Mouse (Mus musculus): Measurements from ENCODE around the gene Gm5142. TPM values are rescaled to one million over a fixed set of nuclear protein-coding genes. Genes with fewer than 3 reads are reported as not detected.

Gene Gm5142
- polyA plus RNA-seq, 1 experiment from 2014 or later: not detected

DNA sequence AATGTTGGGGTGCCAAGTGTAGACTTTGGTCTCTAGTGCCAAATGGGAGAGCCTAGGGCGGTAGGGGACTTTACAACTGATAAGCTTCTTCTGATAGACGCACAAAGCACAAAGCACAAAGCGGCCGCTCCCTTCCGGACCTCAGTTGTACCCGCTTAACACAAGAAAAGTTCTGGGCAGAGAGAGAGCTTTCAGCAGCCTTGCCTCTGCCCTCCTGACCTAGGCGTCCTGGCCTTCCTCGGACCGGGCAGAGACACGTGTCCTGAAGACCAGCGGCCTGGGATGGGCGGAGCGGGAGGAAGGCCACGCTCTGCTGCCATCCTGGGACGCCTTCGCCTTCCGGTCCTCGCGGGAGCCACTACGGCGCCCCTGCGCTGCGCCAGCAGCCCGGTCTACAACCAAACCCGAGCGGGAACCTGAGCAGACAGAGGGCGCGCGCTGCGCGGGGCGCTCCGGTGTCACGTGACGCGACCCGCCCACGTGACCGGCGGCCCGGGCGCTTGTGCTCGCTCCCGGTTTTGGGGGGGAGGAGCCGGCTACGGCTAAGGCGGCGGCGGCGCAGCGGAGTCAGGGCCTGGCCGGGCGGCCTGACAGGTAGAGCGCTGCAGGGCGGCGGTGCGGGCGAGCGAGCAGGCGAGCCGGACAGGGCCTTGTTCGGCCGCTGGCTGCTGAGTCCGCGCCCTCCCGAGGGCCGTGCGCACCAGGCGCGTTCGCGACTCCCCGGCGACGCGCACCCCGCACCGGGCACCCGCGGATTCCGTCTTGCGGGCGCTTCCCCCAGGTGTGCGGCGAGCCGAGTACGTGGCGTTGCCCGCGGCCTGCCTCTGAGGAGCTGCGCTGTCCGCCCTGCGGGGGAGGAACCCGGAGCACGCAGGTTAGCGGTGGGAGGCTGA, 22.4 kb upstream of the Gm5142 start, which contains the start of gene Rcbtb1:
Gene Rcbtb1 (plus strand): TSS at position 499 of the 893 bp plus-strand sequence.
- peak within 1 kb of the TSS; percentile 97 for H3K9ac ChIP-seq (ENCODE audit: low read length)
- H3K4me3 ChIP-seq (ENCODE audit: low read depth, low read length): peak within 1 kb of the TSS; percentile 84
- ATAC-seq (peak; percentile 96), DNase-seq (ENCODE audit: low spot score) (peak; percentile 97)
- under 1% methylated on average over 96 of the region's 96 CpGs for WGBS
- peak within 1 kb of the TSS; percentile 98 for H3K27ac ChIP-seq (ENCODE audit: low read depth, low read length)
- H3K36me3 ChIP-seq (ENCODE audit: control insufficient read depth, insufficient read depth, low read length): no peaks in the 10 kb centered on the region
- H3K27me3 ChIP-seq (replicated peaks; ENCODE audit: control insufficient read depth, insufficient read depth, low read length): no peaks in the 10 kb centered on the region
- H3K9me3 ChIP-seq (replicated peaks; ENCODE audit: control insufficient read depth, low read length): no peaks in the 10 kb centered on the region; the same call in 1 of the 2 replicates
- peaks cover 36% of the 10 kb centered on the region for H3K4me1 ChIP-seq (ENCODE audit: control insufficient read depth, insufficient read depth, low read length)
- H3K4me2 ChIP-seq (ENCODE audit: low read length): peak within 1 kb of the TSS; percentile 87

DNA sequence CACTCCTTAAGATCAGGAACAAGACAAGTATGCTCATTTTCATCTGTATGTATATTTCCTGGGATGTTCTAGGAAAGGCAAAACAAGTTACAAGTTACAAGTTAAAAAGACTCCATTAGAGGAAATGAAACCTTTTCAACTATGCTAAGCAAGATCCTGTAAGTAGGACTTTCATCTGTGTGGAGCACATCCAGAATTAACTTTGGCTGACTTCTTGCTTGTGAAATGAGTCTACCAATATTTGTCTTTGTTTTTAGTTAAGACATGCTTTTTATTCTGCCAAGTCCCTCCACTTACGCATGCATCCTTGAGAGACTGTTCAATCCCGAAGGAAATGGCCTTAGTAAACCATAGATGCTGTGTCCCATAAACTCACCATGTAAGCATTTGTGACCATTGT, 7.6 kb upstream of the Gm5142 start:
- H3K9ac ChIP-seq (ENCODE audit: low read length): no peak overlapping the region
- H3K27ac ChIP-seq (ENCODE audit: low read depth, low read length): no peak overlapping the region
- no peaks in the 10 kb centered on the region for H3K9me3 ChIP-seq (replicated peaks; ENCODE audit: control insufficient read depth, low read length)
- H3K4me3 ChIP-seq (ENCODE audit: low read depth, low read length): no peak overlapping the region
- no peak overlapping the region for H3K4me2 ChIP-seq (ENCODE audit: low read length)
- WGBS: 87% methylated on average over 2 of the region's 2 CpGs
- H3K27me3 ChIP-seq (replicated peaks; ENCODE audit: control insufficient read depth, insufficient read depth, low read length): no peaks in the 10 kb centered on the region
- H3K36me3 ChIP-seq (ENCODE audit: control insufficient read depth, insufficient read depth, low read length): no peaks in the 10 kb centered on the region
- ATAC-seq (no peak), DNase-seq (ENCODE audit: low spot score) (no peak)
- H3K4me1 ChIP-seq (ENCODE audit: control insufficient read depth, insufficient read depth, low read length): no peaks in the 10 kb centered on the region

DNA sequence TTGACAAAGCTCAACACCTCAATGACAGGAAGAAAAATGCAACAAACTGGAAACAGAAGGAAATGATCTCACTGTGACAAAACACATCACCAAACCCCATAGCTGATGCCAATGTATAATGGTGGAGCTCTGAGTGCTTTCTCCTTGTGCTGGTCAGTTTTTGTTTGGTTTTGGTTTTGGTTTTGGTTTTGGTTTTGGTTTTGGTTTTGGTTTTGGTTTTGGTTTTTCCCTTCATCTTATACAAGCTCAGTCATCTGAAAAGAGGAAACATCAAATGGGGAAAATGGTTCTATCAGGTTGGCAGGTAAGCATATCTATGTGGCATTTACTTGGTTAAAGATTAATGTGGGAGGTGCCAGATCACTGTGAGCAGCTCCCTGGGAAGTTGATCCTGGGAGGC, 7.0 kb upstream of the Gm5142 start:
- Histone ChIP-seq H3K36me3 (ENCODE audit: control insufficient read depth, insufficient read depth, low read length) (no peaks in the 10 kb centered on the region), H3K4me2 (ENCODE audit: low read length) (no peak overlapping the region), H3K9ac (ENCODE audit: low read length) (no peak overlapping the region), H3K4me3 (ENCODE audit: low read depth, low read length) (no peak overlapping the region), H3K4me1 (ENCODE audit: control insufficient read depth, insufficient read depth, low read length) (no peaks in the 10 kb centered on the region), H3K27me3 (replicated peaks; ENCODE audit: control insufficient read depth, insufficient read depth, low read length) (no peaks in the 10 kb centered on the region), H3K27ac (ENCODE audit: low read depth, low read length) (no peak overlapping the region), H3K9me3 (replicated peaks; ENCODE audit: control insufficient read depth, low read length) (no peaks in the 10 kb centered on the region)
- no peak for DNase-seq (ENCODE audit: low spot score)
- ATAC-seq: no peak

- H3K36me3 ChIP-seq (ENCODE audit: control insufficient read depth, insufficient read depth, low read length): no peaks in the 10 kb centered on the region
- WGBS: 80% methylated on average over 2 of the region's 2 CpGs
Observed at GRCm38 (mm10) chr14:59182732-59183131, 4.2 kb upstream of the Gm5142 start.

GRCm38 (mm10) chr14:59157016-59157698, 21.4 kb downstream of the Gm5142 start:
- Histone ChIP-seq H3K4me1 (ENCODE audit: control insufficient read depth, insufficient read depth, low read length) (no peaks in the 10 kb centered on the region), H3K4me3 (ENCODE audit: low read depth, low read length) (no peak overlapping the region), H3K27ac (ENCODE audit: low read depth, low read length) (no peak overlapping the region), H3K4me2 (ENCODE audit: low read length) (no peak overlapping the region), H3K27me3 (replicated peaks; ENCODE audit: control insufficient read depth, insufficient read depth, low read length) (no peaks in the 10 kb centered on the region), H3K36me3 (ENCODE audit: control insufficient read depth, insufficient read depth, low read length) (no peaks in the 10 kb centered on the region), H3K9ac (ENCODE audit: low read length) (no peak overlapping the region), H3K9me3 (replicated peaks; ENCODE audit: control insufficient read depth, low read length) (no peaks in the 10 kb centered on the region)
- no peak for DNase-seq (ENCODE audit: low spot score)
- 82% methylated on average over 3 of the region's 3 CpGs for WGBS
- ATAC-seq: no peak

More at GRCm38 (mm10) chr14:59182732-59183131, 4.2 kb upstream of the Gm5142 start:
- no peak overlapping the region for H3K4me2 ChIP-seq (ENCODE audit: low read length)
- H3K27me3 ChIP-seq (replicated peaks; ENCODE audit: control insufficient read depth, insufficient read depth, low read length): no peaks in the 10 kb centered on the region
- no peak overlapping the region for H3K27ac ChIP-seq (ENCODE audit: low read depth, low read length)
- ATAC-seq (no peak), DNase-seq (ENCODE audit: low spot score) (no peak)
- H3K9ac ChIP-seq (ENCODE audit: low read length): no peak overlapping the region
- no peak overlapping the region for H3K4me3 ChIP-seq (ENCODE audit: low read depth, low read length)
- no peaks in the 10 kb centered on the region for H3K4me1 ChIP-seq (ENCODE audit: control insufficient read depth, insufficient read depth, low read length)
- no peaks in the 10 kb centered on the region for H3K9me3 ChIP-seq (replicated peaks; ENCODE audit: control insufficient read depth, low read length)

- 88% methylated on average over 2 of the region's 2 CpGs for WGBS
- peak; percentile 45 for DNase-seq (ENCODE audit: low spot score)
Observed at GRCm38 (mm10) chr14:59155589-59155988, 23.0 kb downstream of the Gm5142 start.

GRCm38 (mm10) chr14:59142793-59143192, 35.8 kb downstream of the Gm5142 start, which contains the start of gene 1700129C05Rik:
TSS of gene 1700129C05Rik (minus strand) at chr14:59142893.
- WGBS: 96% methylated on average over 4 of the region's 4 CpGs
- Histone ChIP-seq H3K4me1 (ENCODE audit: control insufficient read depth, insufficient read depth, low read length) (no peaks in the 10 kb centered on the region), H3K4me2 (ENCODE audit: low read length) (no peak within 1 kb of the TSS), H3K27me3 (replicated peaks; ENCODE audit: control insufficient read depth, insufficient read depth, low read length) (no peaks in the 10 kb centered on the region), H3K9me3 (replicated peaks; ENCODE audit: control insufficient read depth, low read length) (no peaks in the 10 kb centered on the region), H3K36me3 (ENCODE audit: control insufficient read depth, insufficient read depth, low read length) (no peaks in the 10 kb centered on the region), H3K27ac (ENCODE audit: low read depth, low read length) (no peak within 1 kb of the TSS), H3K4me3 (ENCODE audit: low read depth, low read length) (no peak within 1 kb of the TSS), H3K9ac (ENCODE audit: low read length) (no peak within 1 kb of the TSS)
- DNase-seq (ENCODE audit: low spot score) (no peak), ATAC-seq (no peak)

More at GRCm38 (mm10) chr14:59155589-59155988, 23.0 kb downstream of the Gm5142 start:
- ATAC-seq: no peak
- no peak overlapping the region for H3K4me2 ChIP-seq (ENCODE audit: low read length)
- no peaks in the 10 kb centered on the region for H3K4me1 ChIP-seq (ENCODE audit: control insufficient read depth, insufficient read depth, low read length)
- H3K27me3 ChIP-seq (replicated peaks; ENCODE audit: control insufficient read depth, insufficient read depth, low read length): no peaks in the 10 kb centered on the region
- no peak overlapping the region for H3K27ac ChIP-seq (ENCODE audit: low read depth, low read length)
- no peaks in the 10 kb centered on the region for H3K36me3 ChIP-seq (ENCODE audit: control insufficient read depth, insufficient read depth, low read length)
- no peak overlapping the region for H3K4me3 ChIP-seq (ENCODE audit: low read depth, low read length)
- no peaks in the 10 kb centered on the region for H3K9me3 ChIP-seq (replicated peaks; ENCODE audit: control insufficient read depth, low read length)
- no peak overlapping the region for H3K9ac ChIP-seq (ENCODE audit: low read length)

DNA sequence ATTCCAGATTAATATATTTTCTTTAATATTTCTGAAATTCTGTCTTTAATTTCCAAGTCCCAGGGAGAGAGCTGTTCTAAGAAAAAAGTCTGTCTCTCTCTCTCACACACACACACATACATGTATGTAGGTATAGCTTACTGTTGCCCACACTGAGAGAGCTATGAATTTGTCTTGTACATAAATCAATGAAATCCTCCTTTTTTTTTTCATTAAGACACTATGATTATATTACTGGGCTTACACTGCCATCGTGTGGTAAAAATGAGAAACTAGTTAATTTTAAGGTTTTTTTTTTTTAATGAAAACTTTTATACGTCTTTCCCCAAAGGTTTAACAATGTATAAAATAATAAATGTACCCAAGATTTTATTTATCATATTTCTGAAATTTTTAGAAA, 64.3 kb downstream of the Gm5142 start:
- Histone ChIP-seq H3K4me2 (ENCODE audit: low read length) (no peak overlapping the region), H3K9ac (ENCODE audit: low read length) (no peak overlapping the region), H3K27ac (ENCODE audit: low read depth, low read length) (no peak overlapping the region), H3K9me3 (replicated peaks; ENCODE audit: control insufficient read depth, low read length) (no peaks in the 10 kb centered on the region), H3K4me1 (ENCODE audit: control insufficient read depth, insufficient read depth, low read length) (no peaks in the 10 kb centered on the region), H3K36me3 (ENCODE audit: control insufficient read depth, insufficient read depth, low read length) (no peaks in the 10 kb centered on the region), H3K27me3 (replicated peaks; ENCODE audit: control insufficient read depth, insufficient read depth, low read length) (no peaks in the 10 kb centered on the region), H3K4me3 (ENCODE audit: low read depth, low read length) (no peak overlapping the region)
- 10% methylated on average over 2 of the region's 2 CpGs for WGBS
- ATAC-seq (no peak), DNase-seq (ENCODE audit: low spot score) (peak; percentile 72)
